Mouse (Mus musculus) ES-E14 (cell line): ENCODE results near the gene Nos2.

Experiments
- CHD2 ChIP-seq: IDR thresholded peaks from 2 replicates; pipeline ENCODE4 v1.6.1; 2014; ENCODE audit warnings: mild to moderate bottlenecking, low read depth, low read length, inconsistent platforms
- HCFC1 ChIP-seq: IDR thresholded peaks from 2 replicates; pipeline ENCODE4 v1.6.1; 2012; ENCODE audit warnings: low read length, inconsistent platforms, borderline replicate concordance; ENCODE audit not compliant: insufficient read depth
- ZC3H11A ChIP-seq: IDR thresholded peaks from 2 replicates; pipeline ENCODE4 v1.6.1; 2012; ENCODE audit warnings: low read depth, mild to moderate bottlenecking, inconsistent platforms, low read length, borderline replicate concordance
- ZNF384 ChIP-seq: IDR thresholded peaks from 2 replicates; pipeline ENCODE4 v1.6.1; 2012; ENCODE audit warnings: low read depth, low read length, inconsistent platforms

DNA sequence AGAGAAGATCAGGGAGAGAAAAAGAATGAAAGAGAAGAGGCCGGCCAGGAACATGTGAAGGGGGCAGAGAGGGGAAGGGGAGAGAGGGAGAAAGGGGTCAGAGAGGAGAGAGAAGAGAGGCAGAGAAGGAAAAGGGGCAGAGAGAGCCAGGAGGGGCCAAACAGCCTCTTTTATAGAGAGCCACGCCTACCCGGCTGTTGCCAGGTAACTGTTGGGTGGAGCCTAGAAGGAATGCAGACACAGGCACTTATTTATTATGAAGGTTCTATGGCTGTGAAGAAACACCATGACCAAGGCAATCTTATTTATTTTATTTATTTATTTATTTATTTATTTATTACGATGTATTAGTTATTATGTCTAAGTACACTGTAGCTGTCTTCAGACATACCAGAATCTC is 49.7 kb upstream of the Nos2 start:
- no peak for TF ChIP-seq ZC3H11A
- no peak for TF ChIP-seq HCFC1
- no peak for TF ChIP-seq ZNF384
- no peak for TF ChIP-seq CHD2
